Mouse (Mus musculus) kidney, adult 9 months (tissue): ENCODE measurements around the gene Irgc1.

Source experiments
- DNase-seq: peaks from one replicate; pipeline ENCODE4 v3.0.0; 2022

The Irgc1 gene

DNA sequence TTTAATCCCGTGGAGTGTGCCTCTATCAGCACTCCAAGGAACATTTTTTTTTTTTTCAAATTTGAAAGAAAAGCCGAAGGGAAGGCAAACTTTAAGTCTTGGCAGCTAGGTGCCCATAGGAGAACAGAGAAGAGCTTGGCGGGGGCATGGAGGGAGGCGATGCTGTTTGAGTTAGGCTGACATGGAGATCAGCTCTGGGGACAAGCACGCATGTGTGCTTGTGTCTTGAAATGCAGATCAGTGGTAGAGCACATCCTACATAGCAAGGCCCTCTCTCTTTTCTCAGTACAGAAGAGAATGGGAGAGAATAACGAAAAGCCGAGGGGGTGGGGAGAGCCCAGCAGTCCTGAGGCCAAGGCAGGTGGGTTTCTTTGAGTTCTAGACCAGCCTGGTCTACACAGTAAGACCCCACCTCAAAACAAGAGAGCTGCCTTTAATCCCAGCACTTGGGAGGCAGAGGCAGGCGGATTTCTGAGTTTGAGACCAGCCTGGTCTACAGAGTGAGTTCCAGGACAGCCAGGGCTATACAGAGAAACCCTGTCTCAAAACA is 53.7 kb downstream of the Irgc1 start:
- DNase-seq = no peak

DNA sequence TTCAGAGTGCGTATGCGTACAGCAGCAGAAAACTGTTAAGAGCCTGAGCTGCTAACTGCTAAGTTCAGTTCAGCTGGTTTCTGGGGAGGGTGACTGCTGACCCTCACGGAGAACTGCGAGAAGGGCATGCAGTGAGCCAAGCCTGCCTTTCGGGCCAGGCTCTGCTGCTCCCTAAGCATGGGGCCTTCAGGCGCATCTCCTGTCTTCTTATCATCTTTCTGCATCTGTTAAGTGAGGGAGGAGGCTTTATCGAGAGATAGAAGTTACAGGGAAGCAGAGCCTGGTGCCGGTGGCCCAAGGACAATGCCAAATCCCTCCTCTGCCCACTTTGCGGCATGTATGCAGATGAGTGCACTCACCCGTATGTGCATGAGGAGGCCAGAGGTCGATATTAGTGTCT is 55.3 kb downstream of the Irgc1 start:
- DNase-seq = no peak

DNA sequence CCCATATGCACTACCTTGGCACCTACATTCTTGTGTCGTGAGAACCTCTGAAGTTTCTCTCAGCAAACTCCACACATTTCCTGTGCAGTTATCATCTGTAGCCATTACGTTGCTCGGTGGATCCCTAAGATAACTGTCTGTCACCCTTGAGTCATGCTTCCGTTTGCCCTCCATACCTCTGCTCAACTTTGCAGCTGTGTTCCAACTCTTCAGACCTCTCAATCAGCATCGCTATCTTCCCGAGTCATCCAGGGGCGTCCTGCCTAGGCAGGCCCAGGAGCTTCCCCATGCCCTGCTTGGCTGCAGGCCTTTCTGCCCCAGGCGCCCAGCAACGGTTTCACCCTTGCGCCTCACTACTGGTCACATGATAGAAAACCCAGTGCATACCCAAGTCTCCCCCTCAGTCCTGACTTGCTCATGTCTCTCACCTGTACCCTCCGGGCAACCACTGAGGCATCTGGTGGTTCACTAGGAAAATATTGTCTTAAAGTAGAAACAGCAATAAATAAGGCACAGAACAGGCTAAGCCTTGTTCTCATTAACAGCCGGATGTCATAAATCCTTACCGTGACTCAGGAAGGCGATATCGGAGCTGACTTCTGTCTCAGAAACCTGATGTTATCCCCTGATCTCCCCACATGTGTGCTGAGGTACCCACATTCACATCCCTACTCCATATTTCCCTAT is 57.5 kb downstream of the Irgc1 start:
- DNase-seq = no peak

GRCm38 (mm10) chr7:24394054-24394453 is 58.0 kb downstream of the Irgc1 start:
- DNase-seq = no peak

- DNase-seq = no peak
Measured at GRCm38 (mm10) chr7:24391687-24392086, 60.4 kb downstream of the Irgc1 start.

- DNase-seq = no peak
Measured at GRCm38 (mm10) chr7:24391077-24391476, 61.0 kb downstream of the Irgc1 start.

DNA sequence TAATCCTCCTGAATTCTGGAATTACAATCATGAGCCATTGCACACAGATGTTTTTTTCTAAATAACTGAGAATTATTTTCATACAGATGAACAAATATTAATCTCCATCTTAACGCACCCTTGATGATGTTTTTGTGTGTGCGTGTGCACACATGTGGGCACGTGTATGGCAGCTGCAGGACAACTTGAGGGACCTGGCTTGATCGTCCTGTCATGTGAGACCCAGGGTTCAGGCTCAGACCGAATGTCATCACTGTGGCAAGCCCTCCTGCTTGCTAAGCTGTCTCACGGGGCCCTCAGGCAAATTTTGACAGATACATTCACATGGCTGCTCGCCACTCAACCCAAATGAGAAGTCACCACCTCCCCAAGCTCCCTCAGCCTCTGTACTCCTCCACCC is 61.6 kb downstream of the Irgc1 start:
- no peak for DNase-seq

- DNase-seq = no peak
Measured at GRCm38 (mm10) chr7:24389516-24390187, 62.4 kb downstream of the Irgc1 start.

DNA sequence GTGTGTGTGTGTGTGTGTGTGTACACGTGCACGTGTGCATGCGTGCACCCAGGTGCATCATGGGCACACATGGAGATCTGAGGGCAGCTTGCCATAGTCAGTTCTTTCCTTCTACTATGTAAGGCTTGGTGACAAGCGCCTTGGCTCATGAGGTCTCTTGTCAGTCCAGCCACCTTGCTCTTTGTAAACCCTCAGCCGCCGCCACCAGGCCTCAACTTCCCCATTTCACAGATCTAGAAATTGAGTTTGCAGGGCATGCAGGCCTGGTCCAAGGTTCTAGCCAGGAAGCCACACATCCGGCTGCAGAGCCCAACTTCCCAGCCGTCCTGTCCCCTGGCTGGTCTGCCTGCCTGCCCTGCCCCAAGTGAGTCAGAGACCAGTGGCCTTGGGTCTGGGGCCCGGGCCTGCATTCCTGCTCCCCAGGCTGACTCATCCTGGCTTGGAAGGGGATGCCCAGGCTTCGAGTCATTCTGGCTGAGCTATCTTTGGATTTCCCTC is 65.0 kb downstream of the Irgc1 start:
- no peak for DNase-seq

DNA sequence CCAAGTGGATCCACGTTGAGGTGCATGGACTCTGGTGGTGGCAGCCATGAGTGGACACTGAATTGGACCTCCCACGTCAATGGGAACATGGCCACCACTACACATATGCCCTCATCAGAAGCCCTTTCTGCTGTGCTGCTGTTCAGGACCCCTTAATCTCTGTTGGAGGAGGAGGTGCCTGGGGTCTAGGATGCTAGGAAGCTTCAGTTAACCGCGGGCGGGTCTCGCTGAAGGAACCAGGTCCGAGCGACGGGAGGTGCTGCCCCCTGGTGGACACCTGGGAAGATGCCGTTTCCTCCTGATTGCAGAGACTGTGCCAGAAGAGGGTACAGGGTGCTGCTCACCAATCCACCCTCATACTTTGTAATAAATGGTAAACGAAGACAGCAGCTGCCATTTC is 67.3 kb downstream of the Irgc1 start:
- peak; percentile 52 for DNase-seq

GRCm38 (mm10) chr7:24384070-24384469 is 68.0 kb downstream of the Irgc1 start:
- no peak for DNase-seq

DNA sequence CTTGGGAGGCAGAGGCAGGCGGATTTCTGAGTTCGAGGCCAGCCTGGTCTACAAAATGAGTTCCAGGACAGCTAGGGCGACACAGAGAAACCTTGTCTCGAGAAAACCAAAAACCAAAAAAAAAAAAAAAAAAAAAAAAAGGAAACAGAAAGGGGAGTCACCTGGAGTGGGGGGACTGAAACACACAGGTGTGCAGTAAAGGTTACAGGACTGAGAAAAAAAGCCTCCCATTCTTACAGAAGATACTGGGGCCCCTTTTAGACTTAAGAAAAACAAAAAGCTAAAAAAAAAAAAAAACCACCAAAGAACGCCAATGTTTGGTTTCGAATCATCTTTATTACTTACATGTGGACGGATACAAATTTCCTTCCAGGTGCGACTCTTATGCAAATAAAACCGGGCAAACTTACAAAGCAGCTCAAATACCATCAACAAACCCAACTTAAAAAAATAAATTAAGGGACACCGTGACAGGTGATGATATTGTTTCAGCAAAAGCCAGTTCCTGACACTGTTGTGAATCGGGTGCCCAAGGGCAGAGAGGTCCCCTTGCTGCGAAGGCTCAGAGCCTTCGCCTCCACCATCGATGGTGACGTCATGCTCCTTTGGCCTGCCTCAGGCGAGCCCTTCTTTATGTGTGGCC is 69.2 kb downstream of the Irgc1 start:
- no peak for DNase-seq
